Mouse (Mus musculus) G1E (cell line): ENCODE data around the gene L3mbtl2. TPM values are rescaled to one million over a fixed set of nuclear protein-coding genes. Genes with fewer than 3 reads are reported as not detected.

ENCODE experiments used
- ATAC-seq: 2 replicates; pipeline ENCODE4 v1.8.0; 2016; ENCODE audit warnings: mild to moderate bottlenecking; ENCODE audit not compliant: insufficient number of reproducible peaks, poor library complexity, low FRiP score, severe bottlenecking; ENCODE audit errors: extremely low read depth
- DNase-seq: peaks from one replicate; pipeline ENCODE4 v3.0.0; 2012; ENCODE audit warnings: low spot score
- H3K27me3 ChIP-seq: 2 replicates; pipeline ENCODE4 v1.6.1; 2012; ENCODE audit warnings: mild to moderate bottlenecking, low read length, inconsistent platforms; ENCODE audit not compliant: insufficient read depth
- H3K36me3 ChIP-seq: replicated peaks from 2 replicates; pipeline ENCODE3; 2012; ENCODE audit warnings: mild to moderate bottlenecking, inconsistent platforms
- H3K4me1 ChIP-seq: 2 replicates; pipeline ENCODE4 v1.6.1; 2012; ENCODE audit warnings: low read depth, low read length, inconsistent platforms, mixed read lengths; ENCODE audit not compliant: insufficient read depth
- H3K4me3 ChIP-seq: 2 replicates; pipeline ENCODE4 v1.5.1; 2012; ENCODE audit warnings: low read depth, mild to moderate bottlenecking, inconsistent platforms, low read length, moderate library complexity, mixed read lengths
- H3K9me3 ChIP-seq: replicated peaks from 2 replicates; pipeline ENCODE4 v1.6.1; 2012; ENCODE audit warnings: inconsistent platforms
- CTCF ChIP-seq: IDR thresholded peaks from 2 replicates; pipeline ENCODE4 v1.5.1; 2012; ENCODE audit warnings: low read depth, low read length, inconsistent platforms, mixed read lengths
- GATA1 ChIP-seq: IDR thresholded peaks from 2 replicates; pipeline ENCODE4 v1.6.1; 2012; ENCODE audit warnings: borderline replicate concordance, low read length, inconsistent platforms, mixed read lengths
- GATA2 ChIP-seq: IDR thresholded peaks from 2 replicates; pipeline ENCODE4 v1.6.1; 2012; ENCODE audit warnings: low read depth, low read length, inconsistent platforms, borderline replicate concordance
- POLR2AphosphoS5 ChIP-seq: IDR thresholded peaks from 2 replicates; pipeline ENCODE4 v1.6.1; 2012; ENCODE audit warnings: low read depth, low read length, inconsistent platforms; ENCODE audit not compliant: insufficient replicate concordance
- TAL1 ChIP-seq: conservative IDR thresholded peaks from 2 replicates; pipeline ENCODE4 v1.6.1; 2012; ENCODE audit warnings: low read depth, low read length, inconsistent platforms, mixed read lengths
- polyA plus RNA-seq: library from polyadenylated mRNA; stranded (reverse); fragments of >175 nt; gene quantifications from 2 replicates; pipeline ENCODE4 v1.2.3, GENCODE M21; 2012
- total RNA-seq, 2 experiments: library from RNA; stranded (forward) in 1 of 2; stranded (reverse) in 1 of 2; fragments of 200-1000 nt in 1 of 2; fragments of >200 nt in 1 of 2; fragmentation: Nextera tagmentation in 1 of 2; gene quantifications; 2 replicates each; pipeline ENCODE4 v1.2.3; 2014 to 2017

Gene L3mbtl2
- total and polyA plus RNA-seq, 3 experiments = 21.8 to 82.0 (median 36.5) TPM

DNA sequence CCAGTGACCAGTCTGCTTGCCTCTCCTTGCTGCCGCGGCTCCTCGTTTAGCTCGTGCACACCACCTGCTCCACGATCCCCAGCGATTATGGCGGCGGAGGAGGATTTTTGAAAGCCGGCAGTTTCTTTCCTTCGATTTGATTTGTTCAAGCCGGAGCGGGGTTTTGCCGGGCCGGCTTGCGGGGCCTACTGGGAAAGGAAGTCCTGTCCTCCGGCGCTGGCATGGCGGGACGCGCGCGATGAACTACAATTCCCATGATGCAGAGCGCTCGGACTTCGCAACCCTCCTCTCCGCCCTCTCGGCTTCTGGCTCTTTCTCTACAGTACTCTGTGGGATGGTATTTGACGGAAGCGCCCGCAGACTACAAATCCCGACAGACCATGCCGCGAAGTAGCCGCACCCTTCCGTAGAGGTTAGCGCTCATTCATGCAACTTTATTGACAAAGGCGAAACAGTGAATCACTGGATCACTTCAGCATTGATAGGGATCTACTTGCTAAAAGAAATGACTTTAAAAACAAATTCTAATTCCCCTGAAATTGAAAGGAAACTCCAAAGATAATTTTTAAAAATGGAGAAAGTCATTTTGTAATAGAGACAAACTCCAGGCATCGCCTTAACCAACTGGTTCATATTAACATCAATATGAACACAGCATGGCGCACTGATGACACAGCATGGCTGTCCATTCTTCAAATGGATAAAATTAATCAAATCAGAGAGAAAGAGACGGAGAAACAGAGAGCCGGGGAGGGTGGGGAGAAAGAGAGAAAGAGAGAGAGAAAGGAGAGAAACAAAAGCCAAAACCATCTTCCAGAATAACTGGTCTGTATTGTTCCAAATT, 66.3 kb downstream of the L3mbtl2 start:
- H3K27me3 ChIP-seq = no peaks in the 10 kb centered on the region
- peak; percentile 94 for ATAC-seq

GRCm38 (mm10) chr15:81735075-81735474, 71.4 kb downstream of the L3mbtl2 start:
- DNase-seq (no peak), ATAC-seq (no peak)
- Histone ChIP-seq H3K36me3 (no peaks in the 10 kb centered on the region), H3K4me1 (peaks cover 12% of the 10 kb centered on the region; the same call in 1 of the 2 replicates), H3K4me3 (no peak overlapping the region), H3K27me3 (no peaks in the 10 kb centered on the region), H3K9me3 (no peaks in the 10 kb centered on the region)
- TF ChIP-seq GATA2 = no peak
- no peak for TF ChIP-seq POLR2AphosphoS5
- no peak for TF ChIP-seq GATA1
- no peak for TF ChIP-seq TAL1
- TF ChIP-seq CTCF = no peak

More for the DNA sequence above, 66.3 kb downstream of the L3mbtl2 start:
- Histone ChIP-seq H3K36me3 (peaks cover 28% of the 10 kb centered on the region), H3K4me1 (peaks cover 38% of the 10 kb centered on the region), H3K4me3 (peak overlapping the region; percentile 99), H3K9me3 (no peaks in the 10 kb centered on the region)
- no peak for TF ChIP-seq POLR2AphosphoS5
- TF ChIP-seq CTCF = no peak
- TF ChIP-seq GATA1 = no peak
- no peak for TF ChIP-seq TAL1
- TF ChIP-seq GATA2 = no peak
- peak; percentile 84 for DNase-seq

Other genes with a start within 250 kb of the L3mbtl2 start
- gene Rbx1, start 197.6 kb upstream of the L3mbtl2 start, total RNA-seq (2014; fragmentation: Nextera tagmentation) = 63.2 and 73.1 TPM in 2 replicates
- gene Rbx1, start 197.6 kb upstream of the L3mbtl2 start, total RNA-seq (2017) = 358 and 361 TPM in 2 replicates
- 23.6 and 76.8 TPM in 2 replicates for gene Rbx1, start 197.6 kb upstream of the L3mbtl2 start, polyA plus RNA-seq
- 224 and 232 TPM in 2 replicates for gene Ep300, start 78.5 kb upstream of the L3mbtl2 start, total RNA-seq (2014; fragmentation: Nextera tagmentation)
- gene Ep300, start 78.5 kb upstream of the L3mbtl2 start, total RNA-seq (2017) = 34.3 and 37.1 TPM in 2 replicates
- 22.5 and 26.4 TPM in 2 replicates for gene Ep300, start 78.5 kb upstream of the L3mbtl2 start, polyA plus RNA-seq
- gene Chadl, start 33.4 kb downstream of the L3mbtl2 start, total RNA-seq (2014; fragmentation: Nextera tagmentation) = not detected in 2 replicates
- 0.05 and 0.17 TPM in 2 replicates for gene Chadl, start 33.4 kb downstream of the L3mbtl2 start, total RNA-seq (2017)
- not detected in 2 replicates for gene Chadl, start 33.4 kb downstream of the L3mbtl2 start, polyA plus RNA-seq
- 37.5 and 39.8 TPM in 2 replicates for gene Zc3h7b, start 81.2 kb downstream of the L3mbtl2 start, total RNA-seq (2014; fragmentation: Nextera tagmentation)
- 14.2 and 14.3 TPM in 2 replicates for gene Zc3h7b, start 81.2 kb downstream of the L3mbtl2 start, total RNA-seq (2017)
- gene Zc3h7b, start 81.2 kb downstream of the L3mbtl2 start, polyA plus RNA-seq = 66.6 and 76.7 TPM in 2 replicates
- gene Rangap1, start 81.6 kb downstream of the L3mbtl2 start, total RNA-seq (2014; fragmentation: Nextera tagmentation) = 58.2 and 71.6 TPM in 2 replicates
- gene Rangap1, start 81.6 kb downstream of the L3mbtl2 start, total RNA-seq (2017) = 114 and 115 TPM in 2 replicates
- 183 and 245 TPM in 2 replicates for gene Rangap1, start 81.6 kb downstream of the L3mbtl2 start, polyA plus RNA-seq
- gene Tef, start 138.5 kb downstream of the L3mbtl2 start, total RNA-seq (2014; fragmentation: Nextera tagmentation) = 23.2 and 28.1 TPM in 2 replicates
- gene Tef, start 138.5 kb downstream of the L3mbtl2 start, total RNA-seq (2017) = 61.5 and 61.7 TPM in 2 replicates
- gene Tef, start 138.5 kb downstream of the L3mbtl2 start, polyA plus RNA-seq = 69.5 and 75.8 TPM in 2 replicates
- 30.4 and 32.3 TPM in 2 replicates for gene Tob2, start 194.9 kb downstream of the L3mbtl2 start, total RNA-seq (2014; fragmentation: Nextera tagmentation)
- 8.5 and 9.9 TPM in 2 replicates for gene Tob2, start 194.9 kb downstream of the L3mbtl2 start, total RNA-seq (2017)
- 35.4 and 37.5 TPM in 2 replicates for gene Tob2, start 194.9 kb downstream of the L3mbtl2 start, polyA plus RNA-seq
- gene Phf5a, start 208.0 kb downstream of the L3mbtl2 start, total RNA-seq (2014; fragmentation: Nextera tagmentation) = 79.6 and 81.9 TPM in 2 replicates
- 99.2 and 121 TPM in 2 replicates for gene Phf5a, start 208.0 kb downstream of the L3mbtl2 start, total RNA-seq (2017)
- gene Phf5a, start 208.0 kb downstream of the L3mbtl2 start, polyA plus RNA-seq = 8.0 and 10.3 TPM in 2 replicates
- 152 and 177 TPM in 2 replicates for gene Aco2, start 208.4 kb downstream of the L3mbtl2 start, total RNA-seq (2014; fragmentation: Nextera tagmentation)
- gene Aco2, start 208.4 kb downstream of the L3mbtl2 start, total RNA-seq (2017) = 124 and 140 TPM in 2 replicates
- gene Aco2, start 208.4 kb downstream of the L3mbtl2 start, polyA plus RNA-seq = 142 TPM in 2 replicates